Mouse (Mus musculus): Measurements from ENCODE around the gene Amn. TPM values are rescaled to one million over a fixed set of nuclear protein-coding genes. Genes with fewer than 3 reads are reported as not detected.

Gene Amn
- total and polyA plus RNA-seq, 2 experiments from 2014 or later, result 65.8 to 82.7 TPM

GRCm38 (mm10) chr12:111314273-111314672 lies 43.4 kb downstream of the Amn start:
- ATAC-seq (ENCODE audit: low FRiP score), result no peak
- Histone ChIP-seq H3K27me3 (ENCODE audit: insufficient read depth, low read length) (no peaks in the 10 kb centered on the region), H3K36me3 (ENCODE audit: insufficient read depth, low read length) (peaks cover 91% of the 10 kb centered on the region), H3K4me3 (ENCODE audit: low read depth, low read length) (no peak overlapping the region), H3K4me2 (ENCODE audit: low read depth, low read length, poor library complexity, severe bottlenecking) (no peak overlapping the region), H3K27ac (ENCODE audit: low read depth, low read length) (no peak overlapping the region), H3K4me1 (ENCODE audit: insufficient read depth, low read length) (no peaks in the 10 kb centered on the region), H3K9ac (replicated peaks; ENCODE audit: low read length, poor library complexity, severe bottlenecking) (no peak overlapping the region), H3K9me3 (ENCODE audit: low read length) (no peaks in the 10 kb centered on the region)
- DNase-seq (ENCODE audit: low spot score), result no peak
- WGBS, result 95% methylated on average over 7 of the region's 7 CpGs
- no peak for TF ChIP-seq CTCF (IDR thresholded peaks at IDR 0.05)

GRCm38 (mm10) chr12:111317694-111318093 lies 46.8 kb downstream of the Amn start:
- DNase-seq (ENCODE audit: low spot score), result no peak

GRCm38 (mm10) chr12:111320549-111320948 lies 49.7 kb downstream of the Amn start:
- H3K9ac ChIP-seq (replicated peaks; ENCODE audit: low read length, poor library complexity, severe bottlenecking), result no peak overlapping the region
- DNase-seq (ENCODE audit: low spot score), result peak; percentile 15
- no peak overlapping the region for H3K4me2 ChIP-seq (ENCODE audit: low read depth, low read length, poor library complexity, severe bottlenecking)
- TF ChIP-seq CTCF (IDR thresholded peaks at IDR 0.05), result no peak
- ATAC-seq (ENCODE audit: low FRiP score), result no peak
- no peak overlapping the region for H3K4me3 ChIP-seq (ENCODE audit: low read depth, low read length)
- no peaks in the 10 kb centered on the region for H3K9me3 ChIP-seq (ENCODE audit: low read length)
- WGBS, result 81% methylated on average over 12 of the region's 12 CpGs
- H3K36me3 ChIP-seq (ENCODE audit: insufficient read depth, low read length), result peaks cover 92% of the 10 kb centered on the region
- H3K27ac ChIP-seq (ENCODE audit: low read depth, low read length), result no peak overlapping the region
- no peaks in the 10 kb centered on the region for H3K27me3 ChIP-seq (ENCODE audit: insufficient read depth, low read length)
- no peaks in the 10 kb centered on the region for H3K4me1 ChIP-seq (ENCODE audit: insufficient read depth, low read length)

More at GRCm38 (mm10) chr12:111317694-111318093, 46.8 kb downstream of the Amn start:
- Histone ChIP-seq H3K4me3 (ENCODE audit: low read depth, low read length) (no peak overlapping the region), H3K4me1 (ENCODE audit: insufficient read depth, low read length) (no peaks in the 10 kb centered on the region), H3K27ac (ENCODE audit: low read depth, low read length) (no peak overlapping the region), H3K9me3 (ENCODE audit: low read length) (no peaks in the 10 kb centered on the region), H3K9ac (replicated peaks; ENCODE audit: low read length, poor library complexity, severe bottlenecking) (no peak overlapping the region), H3K27me3 (ENCODE audit: insufficient read depth, low read length) (no peaks in the 10 kb centered on the region), H3K4me2 (ENCODE audit: low read depth, low read length, poor library complexity, severe bottlenecking) (no peak overlapping the region), H3K36me3 (ENCODE audit: insufficient read depth, low read length) (peaks cover 90% of the 10 kb centered on the region)
- 96% methylated on average over 9 of the region's 9 CpGs for WGBS
- no peak for ATAC-seq (ENCODE audit: low FRiP score)
- TF ChIP-seq CTCF (IDR thresholded peaks at IDR 0.05), result no peak

- Histone ChIP-seq H3K27me3 (ENCODE audit: insufficient read depth, low read length) (no peaks in the 10 kb centered on the region), H3K4me2 (ENCODE audit: low read depth, low read length, poor library complexity, severe bottlenecking) (no peak overlapping the region), H3K9ac (replicated peaks; ENCODE audit: low read length, poor library complexity, severe bottlenecking) (no peak overlapping the region), H3K4me1 (ENCODE audit: insufficient read depth, low read length) (no peaks in the 10 kb centered on the region), H3K36me3 (ENCODE audit: insufficient read depth, low read length) (peaks cover 87% of the 10 kb centered on the region), H3K4me3 (ENCODE audit: low read depth, low read length) (no peak overlapping the region), H3K27ac (ENCODE audit: low read depth, low read length) (no peak overlapping the region), H3K9me3 (ENCODE audit: low read length) (no peaks in the 10 kb centered on the region)
- 71% methylated on average over 13 of the region's 13 CpGs for WGBS
- DNase-seq (ENCODE audit: low spot score) (peak; percentile 49), ATAC-seq (ENCODE audit: low FRiP score) (no peak)
- TF ChIP-seq CTCF (IDR thresholded peaks at IDR 0.05), result no peak
These were observed 50.9 kb downstream of the Amn start for GRCm38 (mm10) chr12:111321832-111322231.

- H3K9ac ChIP-seq (replicated peaks; ENCODE audit: low read length, poor library complexity, severe bottlenecking), result no peak overlapping the region
- 90% methylated on average over 4 of the region's 4 CpGs for WGBS
- no peak overlapping the region for H3K4me3 ChIP-seq (ENCODE audit: low read depth, low read length)
- no peak for ATAC-seq (ENCODE audit: low FRiP score)
- no peaks in the 10 kb centered on the region for H3K9me3 ChIP-seq (ENCODE audit: low read length)
- no peak overlapping the region for H3K27ac ChIP-seq (ENCODE audit: low read depth, low read length)
- peaks cover 86% of the 10 kb centered on the region for H3K36me3 ChIP-seq (ENCODE audit: insufficient read depth, low read length)
- H3K4me2 ChIP-seq (ENCODE audit: low read depth, low read length, poor library complexity, severe bottlenecking), result no peak overlapping the region
- TF ChIP-seq CTCF (IDR thresholded peaks at IDR 0.05), result no peak
- no peaks in the 10 kb centered on the region for H3K27me3 ChIP-seq (ENCODE audit: insufficient read depth, low read length)
- H3K4me1 ChIP-seq (ENCODE audit: insufficient read depth, low read length), result no peaks in the 10 kb centered on the region
- DNase-seq (ENCODE audit: low spot score), result no peak
These were observed 52.5 kb downstream of the Amn start for GRCm38 (mm10) chr12:111323423-111323822.

GRCm38 (mm10) chr12:111324536-111324935 lies 53.6 kb downstream of the Amn start:
- WGBS, result 96% methylated on average over 21 of the region's 21 CpGs
- no peak overlapping the region for H3K9ac ChIP-seq (replicated peaks; ENCODE audit: low read length, poor library complexity, severe bottlenecking)
- no peak overlapping the region for H3K4me2 ChIP-seq (ENCODE audit: low read depth, low read length, poor library complexity, severe bottlenecking)
- H3K4me1 ChIP-seq (ENCODE audit: insufficient read depth, low read length), result no peaks in the 10 kb centered on the region
- H3K27me3 ChIP-seq (ENCODE audit: insufficient read depth, low read length), result no peaks in the 10 kb centered on the region
- no peak for TF ChIP-seq CTCF (IDR thresholded peaks at IDR 0.05)
- no peaks in the 10 kb centered on the region for H3K9me3 ChIP-seq (ENCODE audit: low read length)
- DNase-seq (ENCODE audit: low spot score) (no peak), ATAC-seq (ENCODE audit: low FRiP score) (no peak)
- H3K4me3 ChIP-seq (ENCODE audit: low read depth, low read length), result no peak overlapping the region
- H3K27ac ChIP-seq (ENCODE audit: low read depth, low read length), result no peak overlapping the region
- H3K36me3 ChIP-seq (ENCODE audit: insufficient read depth, low read length), result peaks cover 79% of the 10 kb centered on the region
